Mouse (Mus musculus) effector memory CD4-positive, alpha-beta T cell, adult 7 months (primary cell): ENCODE data around the gene Vmn2r27. TPM values are rescaled to one million over a fixed set of nuclear protein-coding genes. Genes with fewer than 3 reads are reported as not detected.

Experiments used
- polyA plus RNA-seq: library from polyadenylated mRNA; unstranded; fragments of 100-300 nt; shearing (Covaris generic); gene quantifications from one replicate; pipeline ENCODE4 v1.2.1, GENCODE M21; 2017

The Vmn2r27 gene
- polyA plus RNA-seq = not detected

DNA sequence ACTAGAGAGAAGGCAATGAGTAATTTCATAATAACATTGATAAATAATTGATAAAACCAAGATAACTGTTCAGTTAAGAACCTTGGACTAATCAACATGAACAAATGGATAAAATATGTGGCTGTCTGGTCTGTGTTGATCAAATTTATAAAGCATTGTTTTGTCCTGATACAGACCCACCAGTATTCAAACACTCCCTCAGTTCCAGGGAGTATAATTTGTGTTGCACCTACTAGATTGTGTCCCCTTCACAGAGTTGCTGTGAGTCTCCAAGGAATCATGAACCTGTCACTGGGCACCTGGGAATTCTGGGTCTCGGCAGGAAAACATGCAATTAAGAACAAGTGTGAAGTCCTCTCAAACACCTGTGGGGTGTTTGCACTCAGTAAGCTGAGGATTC lies at the start of gene Vmn2r27:
Vmn2r27 (minus strand) TSS at position 101 of the 400 bp plus-strand sequence.

Other genes starting within 250 kb of the Vmn2r27 start
- not detected for gene Vmn2r26, start 207.3 kb downstream of the Vmn2r27 start, polyA plus RNA-seq
- gene Cd163, start 72.8 kb upstream of the Vmn2r27 start, polyA plus RNA-seq = 0.15 TPM
- 39.0 TPM for gene Pex5, start 183.2 kb upstream of the Vmn2r27 start, polyA plus RNA-seq
- gene Clstn3, start 232.9 kb upstream of the Vmn2r27 start, polyA plus RNA-seq = not detected